Mouse (Mus musculus): Measurements from ENCODE around the gene Carns1. TPM values are rescaled to one million over a fixed set of nuclear protein-coding genes. Genes with fewer than 3 reads are reported as not detected.

Gene Carns1
- polyA plus RNA-seq (2011; ENCODE audit: insufficient read depth, insufficient read length, low read depth, missing spikeins), result 1.7 and 2.1 TPM in 2 replicates

DNA sequence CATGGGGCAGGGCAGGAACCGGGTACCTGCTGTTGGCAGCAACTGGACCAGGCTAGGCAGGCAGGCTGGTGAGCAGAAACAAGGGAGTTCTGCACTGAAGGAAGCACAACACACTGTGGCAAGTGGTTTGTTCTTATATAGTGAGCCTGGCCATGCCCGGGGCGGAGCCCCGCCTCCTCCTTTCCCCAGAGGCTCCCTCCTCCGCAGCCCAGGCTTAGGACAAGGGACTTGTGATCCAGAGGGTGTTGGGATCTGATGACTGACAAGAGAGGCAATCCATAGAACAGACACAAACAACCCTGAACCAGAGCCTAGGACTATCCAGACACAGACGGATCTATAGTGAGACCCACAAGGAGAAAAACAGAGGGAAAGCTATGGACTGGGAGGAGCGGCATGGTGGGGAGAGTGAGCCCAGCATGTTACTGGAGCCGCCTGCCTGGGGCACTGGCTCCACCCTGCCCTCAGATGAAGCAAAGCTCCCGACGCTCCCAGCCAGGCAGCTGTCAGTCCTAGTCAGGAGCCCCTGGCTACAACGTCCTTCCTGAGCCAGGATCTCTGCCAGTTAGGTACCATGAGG, at the start of gene Carns1:
Carns1 (minus strand) TSS at position 112 of the 580 bp plus-strand sequence.
- H3K4me3 ChIP-seq (ENCODE audit: low read depth, low read length), result no peak within 1 kb of the TSS
- no peaks in the 10 kb centered on the region for H3K36me3 ChIP-seq (ENCODE audit: control insufficient read depth, insufficient read depth, low read length, poor library complexity, severe bottlenecking)
- no peaks in the 10 kb centered on the region for H3K27me3 ChIP-seq (ENCODE audit: control insufficient read depth, insufficient read depth, low read length, poor library complexity, severe bottlenecking)
- no peaks in the 10 kb centered on the region for H3K4me1 ChIP-seq (ENCODE audit: control insufficient read depth, insufficient read depth, low read length)
- H3K9me3 ChIP-seq (replicated peaks; ENCODE audit: control insufficient read depth, insufficient read depth, low read length, poor library complexity, severe bottlenecking), result no peaks in the 10 kb centered on the region
- H3K27ac ChIP-seq (ENCODE audit: insufficient read depth, low read length), result no peak within 1 kb of the TSS
- no peak within 1 kb of the TSS for H3K9ac ChIP-seq (ENCODE audit: low read depth, poor library complexity, severe bottlenecking)
- TF ChIP-seq EP300 (IDR thresholded peaks at IDR 0.05; ENCODE audit: insufficient read depth, low read depth, low read length), result no peak
- no peak for TF ChIP-seq POLR2A (IDR thresholded peaks at IDR 0.05; ENCODE audit: insufficient read depth, low read length)
- TF ChIP-seq CTCF (IDR thresholded peaks at IDR 0.05; ENCODE audit: low read depth, low read length), result no peak

DNA sequence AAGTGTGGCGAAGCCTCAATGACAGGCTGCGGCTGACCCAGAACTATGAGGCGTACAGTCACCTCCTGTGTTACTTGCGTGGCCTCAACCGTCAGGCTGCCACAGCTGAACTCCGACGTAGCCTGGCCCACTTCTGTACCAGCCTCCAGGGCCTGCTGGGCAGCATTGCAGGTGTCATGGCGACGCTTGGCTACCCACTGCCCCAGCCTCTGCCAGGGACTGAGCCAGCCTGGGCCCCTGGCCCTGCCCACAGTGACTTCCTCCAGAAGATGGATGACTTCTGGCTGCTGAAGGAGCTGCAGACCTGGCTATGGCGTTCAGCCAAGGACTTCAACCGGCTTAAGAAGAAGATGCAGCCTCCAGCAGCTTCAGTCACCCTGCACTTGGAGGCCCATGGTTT, 46.9 kb upstream of the Carns1 start:
- H3K4me1 ChIP-seq (ENCODE audit: control insufficient read depth, insufficient read depth, low read length), result no peaks in the 10 kb centered on the region
- TF ChIP-seq POLR2A (IDR thresholded peaks at IDR 0.05; ENCODE audit: insufficient read depth, low read length) (no peak), CTCF (IDR thresholded peaks at IDR 0.05; ENCODE audit: low read depth, low read length) (no peak), EP300 (IDR thresholded peaks at IDR 0.05; ENCODE audit: insufficient read depth, low read depth, low read length) (no peak)
- H3K4me3 ChIP-seq (ENCODE audit: low read depth, low read length), result no peak overlapping the region
- no peak overlapping the region for H3K27ac ChIP-seq (ENCODE audit: insufficient read depth, low read length)
- no peak overlapping the region for H3K9ac ChIP-seq (ENCODE audit: low read depth, poor library complexity, severe bottlenecking)
- H3K27me3 ChIP-seq (ENCODE audit: control insufficient read depth, insufficient read depth, low read length, poor library complexity, severe bottlenecking), result no peaks in the 10 kb centered on the region
- no peaks in the 10 kb centered on the region for H3K9me3 ChIP-seq (replicated peaks; ENCODE audit: control insufficient read depth, insufficient read depth, low read length, poor library complexity, severe bottlenecking)
- no peaks in the 10 kb centered on the region for H3K36me3 ChIP-seq (ENCODE audit: control insufficient read depth, insufficient read depth, low read length, poor library complexity, severe bottlenecking)

DNA sequence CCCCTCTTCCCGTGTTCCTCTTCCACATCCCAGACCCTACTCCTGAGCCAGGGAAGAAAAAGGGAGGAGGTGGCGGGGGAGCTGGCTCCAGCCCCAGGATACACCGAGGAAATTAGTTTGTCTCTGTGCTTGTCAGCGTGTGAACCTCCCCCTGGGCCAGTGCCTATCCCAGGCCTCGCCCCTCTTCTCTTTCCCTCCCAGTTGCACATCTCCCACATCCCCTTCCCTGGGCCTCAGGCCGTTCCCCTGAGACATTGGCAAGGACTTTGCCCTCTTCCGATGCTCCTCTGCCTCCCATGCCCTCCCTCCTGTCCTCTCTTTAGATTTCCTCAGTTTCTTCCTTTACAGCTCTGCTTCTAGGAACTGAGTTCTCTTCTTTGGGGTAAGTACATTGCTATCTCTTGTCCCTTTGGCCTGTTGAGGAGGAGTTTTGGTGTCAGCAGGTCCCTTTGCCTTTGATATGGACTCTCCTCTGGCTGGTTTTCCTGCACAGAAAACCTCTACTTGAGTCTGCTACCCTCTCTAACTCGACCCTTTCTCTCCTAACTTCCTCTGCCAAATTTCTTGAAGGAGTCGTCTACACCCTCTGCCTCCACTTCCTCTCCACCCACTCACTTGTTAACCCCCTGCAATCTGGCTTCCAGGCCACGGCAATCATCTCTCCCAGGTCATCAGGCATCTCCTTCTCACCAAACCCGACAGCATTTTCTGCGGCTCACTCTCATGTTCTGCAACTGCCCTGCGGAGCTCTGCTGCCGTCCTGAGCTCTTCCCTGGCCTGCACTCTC, 45.9 kb upstream of the Carns1 start:
- H3K27me3 ChIP-seq (ENCODE audit: control insufficient read depth, insufficient read depth, low read length, poor library complexity, severe bottlenecking), result no peaks in the 10 kb centered on the region

DNA sequence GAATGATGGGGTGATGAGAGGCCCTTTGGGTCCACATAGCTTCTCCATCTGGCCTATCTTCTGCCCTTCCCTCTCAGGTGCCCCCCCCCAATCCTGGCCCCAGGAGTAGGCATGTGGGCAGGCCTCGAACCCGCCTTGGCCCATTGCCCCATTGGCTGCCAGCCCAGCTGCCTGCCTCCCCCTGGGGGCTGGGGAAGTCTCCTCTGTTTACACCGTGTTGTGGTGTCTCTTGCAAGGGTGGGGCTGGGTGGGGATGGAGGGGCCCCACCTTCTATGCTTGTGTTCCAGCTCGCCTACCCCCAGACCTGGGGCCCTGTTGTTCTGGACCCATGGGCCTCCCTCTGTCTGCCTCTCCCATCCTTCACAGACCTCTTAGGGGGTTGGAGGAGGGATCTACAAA, 45.1 kb upstream of the Carns1 start:
- no peak overlapping the region for H3K4me3 ChIP-seq (ENCODE audit: low read depth, low read length)
- no peaks in the 10 kb centered on the region for H3K4me1 ChIP-seq (ENCODE audit: control insufficient read depth, insufficient read depth, low read length)
- H3K9me3 ChIP-seq (replicated peaks; ENCODE audit: control insufficient read depth, insufficient read depth, low read length, poor library complexity, severe bottlenecking), result no peaks in the 10 kb centered on the region
- H3K36me3 ChIP-seq (ENCODE audit: control insufficient read depth, insufficient read depth, low read length, poor library complexity, severe bottlenecking), result no peaks in the 10 kb centered on the region
- H3K27me3 ChIP-seq (ENCODE audit: control insufficient read depth, insufficient read depth, low read length, poor library complexity, severe bottlenecking), result peaks cover 2% of the 10 kb centered on the region
- H3K9ac ChIP-seq (ENCODE audit: low read depth, poor library complexity, severe bottlenecking), result no peak overlapping the region
- TF ChIP-seq CTCF (IDR thresholded peaks at IDR 0.05; ENCODE audit: low read depth, low read length), result no peak
- no peak for TF ChIP-seq POLR2A (IDR thresholded peaks at IDR 0.05; ENCODE audit: insufficient read depth, low read length)
- no peak for TF ChIP-seq EP300 (IDR thresholded peaks at IDR 0.05; ENCODE audit: insufficient read depth, low read depth, low read length)
- H3K27ac ChIP-seq (ENCODE audit: insufficient read depth, low read length), result no peak overlapping the region

More for the DNA sequence above, 45.9 kb upstream of the Carns1 start:
- no peak overlapping the region for H3K9ac ChIP-seq (ENCODE audit: low read depth, poor library complexity, severe bottlenecking)
- H3K4me1 ChIP-seq (ENCODE audit: control insufficient read depth, insufficient read depth, low read length), result no peaks in the 10 kb centered on the region
- no peaks in the 10 kb centered on the region for H3K36me3 ChIP-seq (ENCODE audit: control insufficient read depth, insufficient read depth, low read length, poor library complexity, severe bottlenecking)
- H3K27ac ChIP-seq (ENCODE audit: insufficient read depth, low read length), result no peak overlapping the region
- no peak overlapping the region for H3K4me3 ChIP-seq (ENCODE audit: low read depth, low read length)
- no peaks in the 10 kb centered on the region for H3K9me3 ChIP-seq (replicated peaks; ENCODE audit: control insufficient read depth, insufficient read depth, low read length, poor library complexity, severe bottlenecking)
- TF ChIP-seq CTCF (IDR thresholded peaks at IDR 0.05; ENCODE audit: low read depth, low read length), result no peak
- TF ChIP-seq POLR2A (IDR thresholded peaks at IDR 0.05; ENCODE audit: insufficient read depth, low read length), result no peak
- no peak for TF ChIP-seq EP300 (IDR thresholded peaks at IDR 0.05; ENCODE audit: insufficient read depth, low read depth, low read length)

DNA sequence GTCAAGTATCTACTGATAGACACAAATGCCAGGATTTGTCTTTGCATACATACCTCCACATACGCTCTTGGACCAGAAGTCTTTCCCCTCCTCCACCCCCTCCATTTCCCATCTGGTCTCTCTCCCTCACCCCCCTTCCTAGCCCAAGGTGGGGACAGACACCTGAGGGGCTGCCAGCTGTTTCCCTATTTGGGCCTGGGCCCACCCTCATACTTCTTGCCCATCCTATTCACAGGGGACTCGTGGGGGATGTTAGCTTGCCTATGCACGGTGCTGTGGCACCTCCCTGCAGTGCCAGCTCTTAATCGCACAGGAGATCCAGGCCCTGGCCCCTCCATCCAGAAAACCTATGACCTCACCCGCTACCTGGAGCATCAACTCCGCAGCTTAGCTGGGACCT, 44.7 kb upstream of the Carns1 start:
- peaks cover 7% of the 10 kb centered on the region for H3K27me3 ChIP-seq (ENCODE audit: control insufficient read depth, insufficient read depth, low read length, poor library complexity, severe bottlenecking)
- H3K4me1 ChIP-seq (ENCODE audit: control insufficient read depth, insufficient read depth, low read length), result no peaks in the 10 kb centered on the region
- no peak overlapping the region for H3K4me3 ChIP-seq (ENCODE audit: low read depth, low read length)
- no peak for TF ChIP-seq POLR2A (IDR thresholded peaks at IDR 0.05; ENCODE audit: insufficient read depth, low read length)
- no peak for TF ChIP-seq CTCF (IDR thresholded peaks at IDR 0.05; ENCODE audit: low read depth, low read length)
- no peak for TF ChIP-seq EP300 (IDR thresholded peaks at IDR 0.05; ENCODE audit: insufficient read depth, low read depth, low read length)
- no peaks in the 10 kb centered on the region for H3K36me3 ChIP-seq (ENCODE audit: control insufficient read depth, insufficient read depth, low read length, poor library complexity, severe bottlenecking)
- no peak overlapping the region for H3K9ac ChIP-seq (ENCODE audit: low read depth, poor library complexity, severe bottlenecking)
- H3K9me3 ChIP-seq (replicated peaks; ENCODE audit: control insufficient read depth, insufficient read depth, low read length, poor library complexity, severe bottlenecking), result no peaks in the 10 kb centered on the region
- no peak overlapping the region for H3K27ac ChIP-seq (ENCODE audit: insufficient read depth, low read length)

DNA sequence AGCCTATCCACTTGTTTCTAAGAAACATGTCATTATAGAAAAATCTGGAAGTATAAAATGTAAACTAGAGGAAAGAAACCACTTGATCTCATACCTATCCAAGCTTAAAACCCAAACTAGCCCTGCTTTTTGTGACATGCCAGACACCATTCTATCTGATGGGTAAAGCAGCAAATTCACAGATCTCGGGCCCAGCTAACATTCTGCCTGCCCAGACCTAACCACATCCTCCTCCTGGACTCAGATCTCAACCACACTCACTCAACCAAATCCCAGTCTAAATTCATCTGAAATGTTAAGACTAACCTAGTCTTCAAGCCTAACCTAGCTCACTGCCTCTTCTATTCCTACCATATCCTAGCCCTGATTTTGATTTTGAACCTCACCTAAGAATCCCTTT, 43.5 kb upstream of the Carns1 start:
- Histone ChIP-seq H3K4me3 (ENCODE audit: low read depth, low read length) (no peak overlapping the region), H3K27me3 (ENCODE audit: control insufficient read depth, insufficient read depth, low read length, poor library complexity, severe bottlenecking) (peaks cover 13% of the 10 kb centered on the region), H3K4me1 (ENCODE audit: control insufficient read depth, insufficient read depth, low read length) (no peaks in the 10 kb centered on the region), H3K9ac (ENCODE audit: low read depth, poor library complexity, severe bottlenecking) (no peak overlapping the region), H3K27ac (ENCODE audit: insufficient read depth, low read length) (no peak overlapping the region), H3K9me3 (replicated peaks; ENCODE audit: control insufficient read depth, insufficient read depth, low read length, poor library complexity, severe bottlenecking) (no peaks in the 10 kb centered on the region), H3K36me3 (ENCODE audit: control insufficient read depth, insufficient read depth, low read length, poor library complexity, severe bottlenecking) (no peaks in the 10 kb centered on the region)
- TF ChIP-seq CTCF (IDR thresholded peaks at IDR 0.05; ENCODE audit: low read depth, low read length) (no peak), EP300 (IDR thresholded peaks at IDR 0.05; ENCODE audit: insufficient read depth, low read depth, low read length) (no peak), POLR2A (IDR thresholded peaks at IDR 0.05; ENCODE audit: insufficient read depth, low read length) (no peak)
